ENCODE assay signal across 35 mouse cellular contexts in genomic region chr14:25814140-25814539, GRCm38 (mm10).
"Had no signal": no experiment of that assay in that cellular context is flagged by ENCODE, and none has a peak within 500 bp of the region (broad histone marks: within the 10 kb centered on the region; RNA-seq: fewer than 3 reads in every experiment).

No protein-coding gene starts in this region.

- H3K4me2 ChIP-seq: heart, embryonic 11.5 days; heart, embryonic 12.5 days; heart, embryonic 13.5 days; heart, embryonic 15.5 days; hindbrain, embryonic 12.5 days; hindbrain, embryonic 13.5 days; hindbrain, embryonic 14.5 days; hindbrain, embryonic 15.5 days; intestine, embryonic 15.5 days; kidney, embryonic 15.5 days had no signal

- H3K9ac ChIP-seq: heart, embryonic 12.5 days; heart, embryonic 13.5 days; heart, embryonic 15.5 days; hindbrain, embryonic 12.5 days; hindbrain, embryonic 13.5 days; hindbrain, embryonic 14.5 days; hindbrain, embryonic 15.5 days; intestine, embryonic 15.5 days; kidney, embryonic 15.5 days had no signal

- ATAC-seq: hindbrain, embryonic 16.5 days; hindbrain, postnatal 0 days; inflammation-experienced regulatory T-cells, adult 6 months; intestine, embryonic 15.5 days; intestine, embryonic 16.5 days; intestine, postnatal 0 days had no signal

- H3K4me1 ChIP-seq: hindbrain, embryonic 15.5 days had no signal

- H3K27ac ChIP-seq: heart, adult 2 months; heart, embryonic 10.5 days; heart, embryonic 13.5 days; heart, embryonic 15.5 days; hindbrain, embryonic 10.5 days; hindbrain, embryonic 12.5 days; hindbrain, embryonic 13.5 days; hindbrain, embryonic 14.5 days; hindbrain, embryonic 15.5 days; hindbrain, postnatal 0 days; intestine, embryonic 15.5 days; kidney, embryonic 15.5 days; kidney, postnatal 0 days; layer of hippocampus, adult 2 months had no signal

- H3K36me3 ChIP-seq: heart, embryonic 10.5 days; heart, embryonic 12.5 days; heart, embryonic 13.5 days; heart, embryonic 15.5 days; hindbrain, embryonic 10.5 days; hindbrain, embryonic 12.5 days; hindbrain, embryonic 13.5 days; hindbrain, embryonic 15.5 days; intestine, embryonic 15.5 days; kidney, embryonic 15.5 days had no signal

- H3K4me3 ChIP-seq: heart, adult 2 months; heart, embryonic 10.5 days; heart, embryonic 12.5 days; heart, embryonic 13.5 days; heart, embryonic 15.5 days; hindbrain, embryonic 10.5 days; hindbrain, embryonic 12.5 days; hindbrain, embryonic 13.5 days; hindbrain, embryonic 15.5 days; intestine, embryonic 15.5 days; kidney, embryonic 15.5 days; layer of hippocampus, adult 2 months had no signal

- DNase-seq: heart, adult 2 months; heart, postnatal 10 days; heart, postnatal 14 days; heart, postnatal 36 days; heart, postnatal 4 days; kidney, adult 11 months; kidney, adult 18-20 months; kidney, adult 2 months; kidney, adult 8-10 months; kidney, adult 9 months; kidney, postnatal 10 days; kidney, postnatal 14 days; kidney, postnatal 25 days; kidney, postnatal 36 days; kidney, postnatal 4 days; layer of hippocampus, adult 9-11 months had no signal

- H3K9me3 ChIP-seq: heart, embryonic 10.5 days; heart, embryonic 12.5 days; heart, embryonic 13.5 days; heart, embryonic 15.5 days; hindbrain, embryonic 10.5 days; hindbrain, embryonic 12.5 days; hindbrain, embryonic 13.5 days; hindbrain, embryonic 15.5 days; intestine, embryonic 15.5 days; kidney, embryonic 15.5 days had no signal

- H3K27me3 ChIP-seq: heart, embryonic 12.5 days; heart, embryonic 13.5 days; heart, embryonic 15.5 days; hindbrain, embryonic 12.5 days; hindbrain, embryonic 13.5 days; hindbrain, embryonic 15.5 days; intestine, embryonic 15.5 days; kidney, embryonic 15.5 days had no signal
